Mouse (Mus musculus) midbrain, embryonic 12.5 days (tissue): ENCODE data around the gene Tmem14c. TPM values are rescaled to one million over a fixed set of nuclear protein-coding genes. Genes with fewer than 3 reads are reported as not detected.

Experiments
- ATAC-seq: fragments of 200-750 bp; cut with Nextera tagmentation; 2 replicates; pipeline ENCODE4 v1.8.0; 2017; ENCODE audit warnings: low read depth, moderate TSS enrichment, moderate library complexity; ENCODE audit not compliant: low FRiP score
- H3K27ac ChIP-seq: fragments of 300-500 bp; sonication (generic); replicated peaks from 2 replicates; pipeline ENCODE4 v1.5.1; 2016; ENCODE audit warnings: mild to moderate bottlenecking
- H3K27me3 ChIP-seq: fragments of 300-500 bp; sonication (generic); 2 replicates; pipeline ENCODE4 v1.6.1; 2016; ENCODE audit warnings: mild to moderate bottlenecking
- H3K36me3 ChIP-seq: fragments of 300-500 bp; sonication (generic); 2 replicates; pipeline ENCODE4 v1.6.1; 2016
- H3K4me1 ChIP-seq: fragments of 300-500 bp; sonication (generic); 2 replicates; pipeline ENCODE4 v1.6.1; 2016
- H3K4me2 ChIP-seq: fragments of 300-500 bp; sonication (generic); replicated peaks from 2 replicates; pipeline ENCODE4 v1.6.1; 2016; ENCODE audit warnings: mild to moderate bottlenecking, moderate library complexity
- H3K4me3 ChIP-seq: fragments of 300-500 bp; sonication (generic); 2 replicates; pipeline ENCODE4 v1.5.1; 2016; ENCODE audit warnings: mild to moderate bottlenecking
- H3K9ac ChIP-seq: fragments of 300-500 bp; sonication (generic); replicated peaks from 2 replicates; pipeline ENCODE4 v1.6.1; 2016; ENCODE audit warnings: mild to moderate bottlenecking, moderate library complexity
- H3K9me3 ChIP-seq: fragments of 300-500 bp; sonication (generic); 2 replicates; pipeline ENCODE4 v1.6.1; 2016; ENCODE audit warnings: mild to moderate bottlenecking
- WGBS: fragments of 180-500 bp; shearing (Covaris S2); methylation state at CpG from one replicate; pipeline ENCODE4 v1.1.7; 2016; 5-methylcytosine and 5-hydroxymethylcytosine counted together
- polyA plus RNA-seq: library from polyadenylated mRNA; unstranded; fragments of >200 nt; fragmentation: Nextera tagmentation; extraction: Ambion mirVana; gene quantifications from 2 replicates; pipeline ENCODE4 v1.2.1, GENCODE M21; 2016

The Tmem14c gene
- polyA plus RNA-seq, 1 experiment from 2014 or later: 151 TPM

GRCm38 (mm10) chr13:41017832-41018231 is 1.7 kb downstream of the Tmem14c start:
- peaks cover 15% of the 10 kb centered on the region for H3K4me1 ChIP-seq
- no peak overlapping the region for H3K4me2 ChIP-seq
- no peaks in the 10 kb centered on the region for H3K27me3 ChIP-seq
- H3K9me3 ChIP-seq: no peaks in the 10 kb centered on the region
- no peak overlapping the region for H3K9ac ChIP-seq
- ATAC-seq: no peak
- H3K36me3 ChIP-seq: peaks cover 26% of the 10 kb centered on the region
- H3K4me3 ChIP-seq: no peak overlapping the region
- WGBS: 90% methylated on average over 4 of the region's 4 CpGs
- H3K27ac ChIP-seq: no peak overlapping the region

GRCm38 (mm10) chr13:41018236-41018635 is 2.1 kb downstream of the Tmem14c start:
- Histone ChIP-seq H3K4me3 (no peak overlapping the region), H3K4me1 (peaks cover 15% of the 10 kb centered on the region), H3K9me3 (no peaks in the 10 kb centered on the region), H3K9ac (no peak overlapping the region), H3K36me3 (peaks cover 22% of the 10 kb centered on the region), H3K4me2 (no peak overlapping the region), H3K27ac (no peak overlapping the region), H3K27me3 (no peaks in the 10 kb centered on the region)
- ATAC-seq: no peak
- WGBS: 92% methylated on average over 9 of the region's 9 CpGs

- Histone ChIP-seq H3K36me3 (peaks cover 23% of the 10 kb centered on the region), H3K9me3 (no peaks in the 10 kb centered on the region), H3K27me3 (no peaks in the 10 kb centered on the region), H3K4me3 (no peak overlapping the region), H3K27ac (no peak overlapping the region), H3K4me2 (no peak overlapping the region), H3K9ac (no peak overlapping the region), H3K4me1 (peaks cover 15% of the 10 kb centered on the region)
- WGBS: 93% methylated on average over 13 of the region's 13 CpGs
- no peak for ATAC-seq
Observed at GRCm38 (mm10) chr13:41018756-41019591, 2.9 kb downstream of the Tmem14c start.

- Histone ChIP-seq H3K9me3 (no peaks in the 10 kb centered on the region), H3K36me3 (peaks cover 23% of the 10 kb centered on the region), H3K4me3 (no peak overlapping the region), H3K27me3 (no peaks in the 10 kb centered on the region), H3K4me1 (peaks cover 15% of the 10 kb centered on the region), H3K27ac (no peak overlapping the region), H3K9ac (no peak overlapping the region), H3K4me2 (no peak overlapping the region)
- ATAC-seq: no peak
- 68% methylated on average over 7 of the region's 7 CpGs for WGBS
Observed at GRCm38 (mm10) chr13:41020494-41020893, 4.4 kb downstream of the Tmem14c start.

- Histone ChIP-seq H3K9ac (no peak overlapping the region), H3K4me1 (peaks cover 11% of the 10 kb centered on the region), H3K4me2 (no peak overlapping the region), H3K9me3 (no peaks in the 10 kb centered on the region), H3K27me3 (no peaks in the 10 kb centered on the region), H3K4me3 (no peak overlapping the region), H3K27ac (no peak overlapping the region), H3K36me3 (peaks cover 23% of the 10 kb centered on the region)
- 91% methylated on average over 6 of the region's 6 CpGs for WGBS
- ATAC-seq: no peak
Observed at GRCm38 (mm10) chr13:41021607-41022006, 5.5 kb downstream of the Tmem14c start.

GRCm38 (mm10) chr13:41022099-41022498 is 6.0 kb downstream of the Tmem14c start:
- 92% methylated on average over 13 of the region's 13 CpGs for WGBS
- Histone ChIP-seq H3K9me3 (no peaks in the 10 kb centered on the region), H3K4me2 (no peak overlapping the region), H3K27ac (no peak overlapping the region), H3K9ac (no peak overlapping the region), H3K4me3 (no peak overlapping the region), H3K36me3 (peaks cover 23% of the 10 kb centered on the region), H3K27me3 (no peaks in the 10 kb centered on the region), H3K4me1 (peaks cover 6% of the 10 kb centered on the region)
- no peak for ATAC-seq

- no peaks in the 10 kb centered on the region for H3K4me1 ChIP-seq
- no peaks in the 10 kb centered on the region for H3K36me3 ChIP-seq
- no peak overlapping the region for H3K27ac ChIP-seq
- H3K4me3 ChIP-seq: no peak overlapping the region
- no peak overlapping the region for H3K9ac ChIP-seq
- H3K4me2 ChIP-seq: no peak overlapping the region
- no peaks in the 10 kb centered on the region for H3K27me3 ChIP-seq
- H3K9me3 ChIP-seq: no peaks in the 10 kb centered on the region
- WGBS: 79% methylated on average over 5 of the region's 5 CpGs
- no peak for ATAC-seq
Observed at GRCm38 (mm10) chr13:41030098-41030497, 14.0 kb downstream of the Tmem14c start.

GRCm38 (mm10) chr13:41042511-41042910 is 26.4 kb downstream of the Tmem14c start:
- no peak overlapping the region for H3K4me3 ChIP-seq
- no peak overlapping the region for H3K9ac ChIP-seq
- no peaks in the 10 kb centered on the region for H3K4me1 ChIP-seq
- peaks cover 5% of the 10 kb centered on the region; the same call in 1 of the 2 replicates for H3K27me3 ChIP-seq
- H3K4me2 ChIP-seq: no peak overlapping the region
- no peaks in the 10 kb centered on the region for H3K9me3 ChIP-seq
- ATAC-seq: no peak
- WGBS: 91% methylated on average over 4 of the region's 4 CpGs
- no peak overlapping the region for H3K27ac ChIP-seq
- no peaks in the 10 kb centered on the region for H3K36me3 ChIP-seq

- WGBS: 93% methylated on average over 8 of the region's 8 CpGs
- no peaks in the 10 kb centered on the region for H3K9me3 ChIP-seq
- H3K9ac ChIP-seq: no peak overlapping the region
- no peak overlapping the region for H3K4me2 ChIP-seq
- no peaks in the 10 kb centered on the region for H3K4me1 ChIP-seq
- no peak overlapping the region for H3K4me3 ChIP-seq
- ATAC-seq: no peak
- H3K27me3 ChIP-seq: peaks cover 18% of the 10 kb centered on the region
- H3K27ac ChIP-seq: no peak overlapping the region
- H3K36me3 ChIP-seq: no peaks in the 10 kb centered on the region
Observed at GRCm38 (mm10) chr13:41045901-41046300, 29.8 kb downstream of the Tmem14c start.

GRCm38 (mm10) chr13:41047280-41047679 is 31.2 kb downstream of the Tmem14c start:
- no peak for ATAC-seq

GRCm38 (mm10) chr13:41051965-41052364 is 35.9 kb downstream of the Tmem14c start:
- no peak overlapping the region for H3K27ac ChIP-seq
- H3K4me3 ChIP-seq: no peak overlapping the region
- H3K9ac ChIP-seq: no peak overlapping the region
- no peaks in the 10 kb centered on the region for H3K36me3 ChIP-seq
- peaks cover 7% of the 10 kb centered on the region for H3K4me1 ChIP-seq
- no peak overlapping the region for H3K4me2 ChIP-seq
- peaks cover 21% of the 10 kb centered on the region for H3K27me3 ChIP-seq
- 20% methylated on average over 5 of the region's 5 CpGs for WGBS
- H3K9me3 ChIP-seq: no peaks in the 10 kb centered on the region
- ATAC-seq: no peak

More at GRCm38 (mm10) chr13:41047280-41047679, 31.2 kb downstream of the Tmem14c start:
- Histone ChIP-seq H3K9ac (no peak overlapping the region), H3K4me2 (no peak overlapping the region), H3K27me3 (peaks cover 18% of the 10 kb centered on the region), H3K4me1 (peaks cover 5% of the 10 kb centered on the region), H3K27ac (no peak overlapping the region), H3K4me3 (no peak overlapping the region), H3K36me3 (no peaks in the 10 kb centered on the region), H3K9me3 (no peaks in the 10 kb centered on the region)
- 87% methylated on average over 6 of the region's 6 CpGs for WGBS

GRCm38 (mm10) chr13:41067618-41068017 is 51.5 kb downstream of the Tmem14c start:
- H3K4me2 ChIP-seq: no peak overlapping the region
- no peak for ATAC-seq
- WGBS: 98% methylated on average over 4 of the region's 4 CpGs

More at GRCm38 (mm10) chr13:41067618-41068017, 51.5 kb downstream of the Tmem14c start:
- no peaks in the 10 kb centered on the region for H3K36me3 ChIP-seq
- no peaks in the 10 kb centered on the region for H3K4me1 ChIP-seq
- no peak overlapping the region for H3K27ac ChIP-seq
- no peaks in the 10 kb centered on the region for H3K9me3 ChIP-seq
- no peak overlapping the region for H3K9ac ChIP-seq
- H3K4me3 ChIP-seq: no peak overlapping the region
- no peaks in the 10 kb centered on the region for H3K27me3 ChIP-seq
